Mouse (Mus musculus) stomach, embryonic 14.5 days (tissue): ENCODE measurements around the gene Hrct1. TPM values are rescaled to one million over a fixed set of nuclear protein-coding genes. Genes with fewer than 3 reads are reported as not detected.

Source experiments
- ATAC-seq: fragments of 200-750 bp; cut with Nextera tagmentation; 2 replicates; pipeline ENCODE4 v1.8.0; 2017; ENCODE audit warnings: low read depth, moderate TSS enrichment; ENCODE audit not compliant: insufficient number of reproducible peaks, insufficient read depth, low FRiP score
- H3K27ac ChIP-seq: fragments of 300-500 bp; sonication (generic); 2 replicates; pipeline ENCODE4 v1.5.1; 2014; ENCODE audit warnings: mild to moderate bottlenecking, low read length, moderate library complexity, mixed read lengths
- H3K27me3 ChIP-seq: fragments of 300-500 bp; sonication (generic); 2 replicates; pipeline ENCODE4 v1.6.1; 2014; ENCODE audit warnings: low read length, control low read depth, mixed read lengths; ENCODE audit not compliant: control insufficient read depth, insufficient read depth
- H3K36me3 ChIP-seq: fragments of 300-500 bp; sonication (generic); 2 replicates; pipeline ENCODE4 v1.6.1; 2014; ENCODE audit warnings: mild to moderate bottlenecking, control low read depth, low read length, moderate library complexity, mixed read lengths; ENCODE audit not compliant: control insufficient read depth, insufficient read depth
- H3K4me1 ChIP-seq: fragments of 300-500 bp; sonication (generic); 2 replicates; pipeline ENCODE4 v1.6.1; 2014; ENCODE audit warnings: low read length, control low read depth, mixed read lengths; ENCODE audit not compliant: control insufficient read depth, insufficient read depth
- H3K4me2 ChIP-seq: fragments of 300-500 bp; sonication (generic); replicated peaks from 2 replicates; pipeline ENCODE4 v1.6.1; 2014; ENCODE audit warnings: low read depth, low read length, control low read depth
- H3K4me3 ChIP-seq: fragments of 300-500 bp; sonication (generic); 2 replicates; pipeline ENCODE4 v1.5.1; 2014; ENCODE audit warnings: low read depth, low read length, control low read depth
- H3K9ac ChIP-seq: fragments of 300-500 bp; sonication (generic); replicated peaks from 2 replicates; pipeline ENCODE4 v1.6.1; 2014; ENCODE audit warnings: low read depth, mild to moderate bottlenecking, control low read depth, low read length, moderate library complexity, mixed read lengths
- H3K9me3 ChIP-seq: fragments of 300-500 bp; sonication (generic); 2 replicates; pipeline ENCODE4 v1.6.1; 2016; ENCODE audit warnings: low read depth, low read length, control low read depth; ENCODE audit not compliant: control insufficient read depth
- WGBS: fragments of 180-500 bp; shearing (Covaris S2); extraction: QIAGEN DNeasy Blood & Tissue Kit; methylation state at CpG from one replicate; pipeline ENCODE4 v1.1.7; 2014; 5-methylcytosine and 5-hydroxymethylcytosine counted together
- polyA plus RNA-seq: library from polyadenylated mRNA; unstranded; fragments of >200 nt; fragmentation: Nextera tagmentation; extraction: Ambion mirVana; gene quantifications from 2 replicates; pipeline ENCODE4 v1.2.1, GENCODE M21; 2014

Gene Hrct1
- polyA plus RNA-seq, 1 experiment from 2014 or later: 0.78 TPM

GRCm38 (mm10) chr4:43770909-43771308 lies 43.9 kb downstream of the Hrct1 start, which contains the start of gene Olfr159:
Gene Olfr159 (minus strand): TSS chr4:43771009.
- WGBS: 81% methylated on average over 6 of the region's 6 CpGs
- H3K4me3 ChIP-seq: no peak within 1 kb of the TSS
- H3K36me3 ChIP-seq: no peaks in the 10 kb centered on the region
- H3K9ac ChIP-seq: no peak within 1 kb of the TSS
- H3K4me2 ChIP-seq: no peak within 1 kb of the TSS
- H3K9me3 ChIP-seq: no peaks in the 10 kb centered on the region
- H3K27ac ChIP-seq: no peak within 1 kb of the TSS
- no peaks in the 10 kb centered on the region for H3K4me1 ChIP-seq
- ATAC-seq: no peak
- no peaks in the 10 kb centered on the region for H3K27me3 ChIP-seq

GRCm38 (mm10) chr4:43771626-43772025 lies 44.6 kb downstream of the Hrct1 start:
- H3K4me2 ChIP-seq: no peak overlapping the region
- no peak for ATAC-seq
- no peaks in the 10 kb centered on the region for H3K9me3 ChIP-seq
- H3K27ac ChIP-seq: no peak overlapping the region
- no peak overlapping the region for H3K4me3 ChIP-seq
- no peaks in the 10 kb centered on the region for H3K36me3 ChIP-seq
- no peaks in the 10 kb centered on the region for H3K27me3 ChIP-seq
- 55% methylated on average over 6 of the region's 6 CpGs for WGBS
- no peaks in the 10 kb centered on the region for H3K4me1 ChIP-seq
- H3K9ac ChIP-seq: no peak overlapping the region

GRCm38 (mm10) chr4:43772304-43772703 lies 45.3 kb downstream of the Hrct1 start:
- Histone ChIP-seq H3K36me3 (no peaks in the 10 kb centered on the region), H3K9me3 (no peaks in the 10 kb centered on the region), H3K27me3 (no peaks in the 10 kb centered on the region), H3K4me2 (no peak overlapping the region), H3K9ac (no peak overlapping the region), H3K27ac (no peak overlapping the region), H3K4me1 (no peaks in the 10 kb centered on the region), H3K4me3 (no peak overlapping the region)
- WGBS: 53% methylated on average over 2 of the region's 2 CpGs
- no peak for ATAC-seq

Other genes starting within 250 kb of the Hrct1 start
- gene Sit1, start 243.5 kb upstream of the Hrct1 start, polyA plus RNA-seq: not detected in 2 replicates
- gene Ccdc107, start 234.3 kb upstream of the Hrct1 start, polyA plus RNA-seq: 130 and 132 TPM in 2 replicates
- 43.5 and 46.8 TPM in 2 replicates for gene Arhgef39, start 227.5 kb upstream of the Hrct1 start, polyA plus RNA-seq
- gene Car9, start 220.2 kb upstream of the Hrct1 start, polyA plus RNA-seq: 2.8 and 5.8 TPM in 2 replicates
- 790 and 843 TPM in 2 replicates for gene Tpm2, start 203.4 kb upstream of the Hrct1 start, polyA plus RNA-seq
- gene Creb3, start 164.9 kb upstream of the Hrct1 start, polyA plus RNA-seq: 56.2 and 69.8 TPM in 2 replicates
- 83.7 and 98.5 TPM in 2 replicates for gene Tln1, start 164.5 kb upstream of the Hrct1 start, polyA plus RNA-seq
- 41.0 and 44.5 TPM in 2 replicates for gene Rgp1, start 148.5 kb upstream of the Hrct1 start, polyA plus RNA-seq
- 13.8 and 14.4 TPM in 2 replicates for gene Gba2, start 148.3 kb upstream of the Hrct1 start, polyA plus RNA-seq
- gene Msmp, start 142.7 kb upstream of the Hrct1 start, polyA plus RNA-seq: 0.91 and 1.0 TPM in 2 replicates
- 13.3 and 17.3 TPM in 2 replicates for gene Npr2, start 95.3 kb upstream of the Hrct1 start, polyA plus RNA-seq
- gene Spag8, start 73.6 kb upstream of the Hrct1 start, polyA plus RNA-seq: 0.70 and 1.7 TPM in 2 replicates
- gene Hint2, start 70.7 kb upstream of the Hrct1 start, polyA plus RNA-seq: 103 and 112 TPM in 2 replicates
- 4.5 and 5.6 TPM in 2 replicates for gene Tmem8b, start 58.2 kb upstream of the Hrct1 start, polyA plus RNA-seq
- 3.7 and 4.2 TPM in 2 replicates for gene Fam221b, start 58.0 kb upstream of the Hrct1 start, polyA plus RNA-seq
- gene Olfr70, start 26.4 kb upstream of the Hrct1 start, polyA plus RNA-seq: not detected in 2 replicates
- gene Olfr71, start 16.9 kb upstream of the Hrct1 start, polyA plus RNA-seq: 0.09 TPM in 1 of 2 replicates, not detected in the other
- gene Spaar, start 2.8 kb downstream of the Hrct1 start, polyA plus RNA-seq: 0.10 TPM in 1 of 2 replicates, not detected in the other
- gene Olfr159, start 43.8 kb downstream of the Hrct1 start, polyA plus RNA-seq: not detected in 2 replicates
- gene Olfr156, start 96.7 kb downstream of the Hrct1 start, polyA plus RNA-seq: not detected in 2 replicates
- not detected in 2 replicates for gene Olfr157, start 113.0 kb downstream of the Hrct1 start, polyA plus RNA-seq
- gene Olfr155, start 124.4 kb downstream of the Hrct1 start, polyA plus RNA-seq: not detected in 2 replicates
- 36.0 and 38.8 TPM in 2 replicates for gene Reck, start 148.3 kb downstream of the Hrct1 start, polyA plus RNA-seq
- gene Glipr2, start 230.2 kb downstream of the Hrct1 start, polyA plus RNA-seq: 117 and 121 TPM in 2 replicates